Mouse (Mus musculus) thymus, adult 2 months (tissue): ENCODE results near the gene Rnf220.

Source experiments
- CTCF ChIP-seq: fragments of 200-500 bp; IDR thresholded peaks from 2 replicates; pipeline ENCODE4 v1.5.1; 2012; ENCODE audit warnings: mild to moderate bottlenecking, control low read depth, low read length, moderate library complexity, borderline replicate concordance; ENCODE audit not compliant: control insufficient read depth, poor library complexity, insufficient read depth; ENCODE audit errors: extremely low read depth
- POLR2A ChIP-seq: fragments of 200-500 bp; IDR thresholded peaks from 2 replicates; pipeline ENCODE4 v1.6.1; 2012; ENCODE audit warnings: mild to moderate bottlenecking, low read length, control low read depth, moderate library complexity; ENCODE audit not compliant: control insufficient read depth, poor library complexity, insufficient read depth; ENCODE audit errors: extremely low read depth

- TF ChIP-seq CTCF (no peak), POLR2A (no peak)
These were observed 143.9 kb downstream of the Rnf220 start for GRCm38 (mm10) chr4:117352957-117353356.
